ENCODE assay signal across 8 mouse cellular contexts in genomic region chr6:127034760-127035159, GRCm38 (mm10). TPM values are rescaled to one million over a fixed set of nuclear protein-coding genes. Genes with fewer than 3 reads are reported as not detected.
A peak's percentile ranks its signal among the peaks of the same experiment; 100 is the strongest.
DNase-seq lines count a peak whose midpoint lies in the region; ATAC-seq and TF ChIP-seq lines count a peak whose summit lies in the region.

No protein-coding gene starts in this region.

- H3K36me3 ChIP-seq in neural tube, embryonic 11.5 days (ENCODE audit: control insufficient read depth, insufficient read depth, low read length) = no peaks in the 10 kb centered on the region

- H3K4me3 ChIP-seq in layer of hippocampus, adult 2 months = no peak overlapping the region
- no peak overlapping the region for H3K4me3 ChIP-seq in neural tube, embryonic 11.5 days (ENCODE audit: low read depth, low read length)

- H3K27me3 ChIP-seq in neural tube, embryonic 11.5 days (ENCODE audit: control insufficient read depth, insufficient read depth, low read length) = no peaks in the 10 kb centered on the region

- H3K4me1 ChIP-seq in neural tube, embryonic 11.5 days (ENCODE audit: control insufficient read depth, insufficient read depth, low read length) = no peaks in the 10 kb centered on the region

- H3K27ac ChIP-seq in layer of hippocampus, adult 2 months = no peak overlapping the region
- H3K27ac ChIP-seq in neural tube, embryonic 11.5 days (ENCODE audit: low read depth, low read length) = no peak overlapping the region

- H3K9me3 ChIP-seq in neural tube, embryonic 11.5 days (ENCODE audit: control insufficient read depth, low read length) = no peaks in the 10 kb centered on the region

- DNase-seq in layer of hippocampus, adult 2 months (ENCODE audit: low spot score in 2 of 2) = no peak
- no peak for DNase-seq in layer of hippocampus, postnatal 36 days
- DNase-seq in ZHBTc4 (ENCODE audit: low read depth, low spot score) (peak; percentile 81), liver (peak; percentile 23)
- DNase-seq in forelimb bud, embryonic 11.5 days (ENCODE audit: low read depth, low spot score) = peak; percentile 50
- peak; percentile 40 for DNase-seq in neural tube, embryonic 11.5 days (ENCODE audit: low spot score)
- no peak for DNase-seq in left cerebral cortex, adult 18-20 months (ENCODE audit: low spot score in 2 of 2)
- DNase-seq in right cerebral cortex, postnatal 10 days (ENCODE audit: low spot score in 2 of 2) = no peak

- WGBS in neural tube, embryonic 11.5 days = 42% methylated on average over 10 of the region's 10 CpGs

- peak; percentile 73 for TF ChIP-seq CTCF in layer of hippocampus, adult 2 months (conservative IDR thresholded peaks at IDR 0.05)

- no peak for ATAC-seq in neural tube, embryonic 11.5 days (ENCODE audit: insufficient read depth, low FRiP score, low TSS enrichment)

- no peak overlapping the region for H3K9ac ChIP-seq in neural tube, embryonic 11.5 days (ENCODE audit: low read length)

- H3K4me2 ChIP-seq in neural tube, embryonic 11.5 days (ENCODE audit: low read depth) = no peak overlapping the region

RNA-seq across cellular contexts. Expression of gene Fgf6, which starts 19.4 kb away (rescaled TPM):
- total RNA-seq in layer of hippocampus, adult 2 months (2021) = not detected
- not detected for total RNA-seq in layer of hippocampus, postnatal 36 days (2021)
- polyA plus RNA-seq in neural tube, embryonic 11.5 days (2014; fragmentation: Nextera tagmentation; extraction: Ambion mirVana) = 1.1 and 1.2 TPM in 2 replicates
- not detected for total RNA-seq in left cerebral cortex, adult 18-20 months (2021)

RNA-seq across cellular contexts. Expression of gene Fgf23, which starts 37.9 kb away (rescaled TPM):
- total RNA-seq in layer of hippocampus, adult 2 months (2021) = under 1 TPM; 0.25 to 0.46 TPM
- under 1 TPM; 0.25 to 0.48 TPM for total RNA-seq in layer of hippocampus, postnatal 36 days (2021)
- not detected in 2 replicates for polyA plus RNA-seq in neural tube, embryonic 11.5 days (2014; fragmentation: Nextera tagmentation; extraction: Ambion mirVana)
- total RNA-seq in left cerebral cortex, adult 18-20 months (2021) = under 1 TPM; 0.40 to 0.49 TPM

Comparison
In these comparisons a context has a peak if more than half of its experiments do, and no peak if none do; other contexts are left out.
1. DNase-seq: peak in ZHBTc4 (single experiment), forelimb bud, embryonic 11.5 days (single experiment), liver (single experiment) and neural tube, embryonic 11.5 days (single experiment); none in layer of hippocampus, adult 2 months (0 of 2), layer of hippocampus, postnatal 36 days (0 of 2), left cerebral cortex, adult 18-20 months (0 of 2) and right cerebral cortex, postnatal 10 days (0 of 2).